Mouse (Mus musculus) liver, adult 2 months (tissue): Measurements from ENCODE around the gene St14.

Experiments used
- CTCF ChIP-seq: fragments of 200-500 bp; IDR thresholded peaks from 2 replicates; pipeline ENCODE4 v1.5.1; 2011; ENCODE audit warnings: low read depth, low read length, control low read depth
- POLR2A ChIP-seq: fragments of 200-500 bp; IDR thresholded peaks from 2 replicates; pipeline ENCODE4 v1.6.1; 2011; ENCODE audit warnings: low read length, control low read depth; ENCODE audit not compliant: insufficient read depth; ENCODE audit errors: extremely low read depth

DNA sequence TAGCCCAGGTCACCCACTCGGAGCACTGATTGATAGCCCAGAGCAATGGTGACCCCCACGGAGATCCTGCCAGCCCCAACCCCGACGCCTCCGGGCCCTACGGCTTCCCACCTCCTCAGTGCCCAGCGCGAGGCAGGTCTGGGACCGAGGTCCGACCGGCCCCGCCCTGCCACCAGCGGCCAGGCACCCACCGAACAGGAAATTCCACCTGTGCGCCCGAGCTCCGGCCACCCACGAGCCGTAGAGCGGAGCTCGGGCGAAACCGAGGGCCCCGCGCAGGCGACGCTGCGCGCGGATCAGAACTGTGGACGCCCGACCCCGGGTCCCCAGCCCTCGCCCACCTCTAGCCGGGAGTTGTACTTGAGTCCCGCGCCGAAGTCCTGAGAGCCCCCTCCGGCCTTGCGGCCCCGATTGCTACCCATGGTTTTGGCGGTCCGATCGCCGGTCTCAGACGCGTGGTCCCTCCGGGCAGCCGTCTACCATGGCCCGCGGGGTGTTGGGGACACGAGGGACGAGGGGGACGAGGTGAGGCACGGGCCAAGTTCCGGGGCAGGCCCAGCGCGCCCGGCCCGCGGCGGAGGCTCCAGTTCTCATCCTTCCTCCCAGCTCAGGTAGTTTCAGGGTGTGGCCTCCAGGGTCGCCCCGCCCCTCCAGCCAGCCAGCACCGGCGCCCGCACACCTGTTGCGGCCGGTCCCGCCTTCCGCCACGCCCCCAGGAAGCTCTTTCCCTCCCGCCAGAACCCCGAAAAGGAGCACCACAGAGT is at the start of gene St14:
- TF ChIP-seq CTCF (no peak), POLR2A (no peak)
